Mouse (Mus musculus): Measurements from ENCODE around the gene Adprhl1. TPM values are rescaled to one million over a fixed set of nuclear protein-coding genes. Genes with fewer than 3 reads are reported as not detected.
A peak's percentile ranks its signal among the peaks of the same experiment; 100 is the strongest.

Gene Adprhl1
- polyA plus RNA-seq, 1 experiment from 2014 or later = not detected

MicroRNA genes within 50 kb of the gene (microRNA counts, 519-probe panel; counts per million panel counts)
- 2,389 counts per million, percentile 42 among the panel's probes with 10 or more counts for microRNA mmu-miR-1968

Small RNAs within 50 kb of the gene (microRNA-seq; reads per million reads assigned to microRNA genes)
- gene Mir1968 = 17.3 reads per million, percentile 35 among the genes with 10 or more reads in this experiment

Other genes with a start within 250 kb of the Adprhl1 start
- gene F7, start 228.1 kb downstream of the Adprhl1 start, polyA plus RNA-seq (2015; fragmentation: Nextera tagmentation; extraction: Ambion mirVana) = 0.09 TPM in 1 of 2 replicates, not detected in the other
- 0.21 and 0.56 TPM in 2 replicates for gene F10, start 216.9 kb downstream of the Adprhl1 start, polyA plus RNA-seq (2015; fragmentation: Nextera tagmentation; extraction: Ambion mirVana)
- gene Proz, start 193.2 kb downstream of the Adprhl1 start, polyA plus RNA-seq (2015; fragmentation: Nextera tagmentation; extraction: Ambion mirVana) = 1.6 and 1.7 TPM in 2 replicates
- 42.1 and 42.6 TPM in 2 replicates for gene Pcid2, start 148.7 kb downstream of the Adprhl1 start, polyA plus RNA-seq (2015; fragmentation: Nextera tagmentation; extraction: Ambion mirVana)
- gene Cul4a, start 148.5 kb downstream of the Adprhl1 start, polyA plus RNA-seq (2015; fragmentation: Nextera tagmentation; extraction: Ambion mirVana) = 70.4 and 74.9 TPM in 2 replicates
- gene Lamp1, start 95.0 kb downstream of the Adprhl1 start, polyA plus RNA-seq (2015; fragmentation: Nextera tagmentation; extraction: Ambion mirVana) = 259 and 285 TPM in 2 replicates
- gene Grtp1, start 53.5 kb downstream of the Adprhl1 start, polyA plus RNA-seq (2015; fragmentation: Nextera tagmentation; extraction: Ambion mirVana) = 15.9 and 16.3 TPM in 2 replicates
- gene Dcun1d2, start 34.0 kb upstream of the Adprhl1 start, polyA plus RNA-seq (2015; fragmentation: Nextera tagmentation; extraction: Ambion mirVana) = 33.8 and 36.8 TPM in 2 replicates
- gene Tmco3, start 34.0 kb upstream of the Adprhl1 start, polyA plus RNA-seq (2015; fragmentation: Nextera tagmentation; extraction: Ambion mirVana) = 47.6 and 57.1 TPM in 2 replicates
- 88.3 and 90.2 TPM in 2 replicates for gene Tfdp1, start 84.6 kb upstream of the Adprhl1 start, polyA plus RNA-seq (2015; fragmentation: Nextera tagmentation; extraction: Ambion mirVana)
- gene Atp4b, start 142.7 kb upstream of the Adprhl1 start, polyA plus RNA-seq (2015; fragmentation: Nextera tagmentation; extraction: Ambion mirVana) = not detected in 2 replicates
- 0.03 TPM in 1 of 2 replicates, not detected in the other for gene Grk1, start 150.9 kb upstream of the Adprhl1 start, polyA plus RNA-seq (2015; fragmentation: Nextera tagmentation; extraction: Ambion mirVana)
- gene Tmem255b, start 181.0 kb upstream of the Adprhl1 start, polyA plus RNA-seq (2015; fragmentation: Nextera tagmentation; extraction: Ambion mirVana) = 0.37 and 0.61 TPM in 2 replicates
- gene Gas6, start 240.3 kb upstream of the Adprhl1 start, polyA plus RNA-seq (2015; fragmentation: Nextera tagmentation; extraction: Ambion mirVana) = 36.8 and 42.7 TPM in 2 replicates